Mouse (Mus musculus): ENCODE results near the gene Tspan15. TPM values are rescaled to one million over a fixed set of nuclear protein-coding genes. Genes with fewer than 3 reads are reported as not detected.

Tspan15 gene
- total and polyA plus RNA-seq, 3 experiments: 0.23 to 2.2 TPM; not detected in 1

- TF ChIP-seq MYB (IDR thresholded peaks at IDR 0.05; ENCODE audit: low read depth, low read length) (no peak), NELFE (IDR thresholded peaks at IDR 0.05; ENCODE audit: low read depth, low read length) (no peak), MAX (IDR thresholded peaks at IDR 0.05; ENCODE audit: low read length) (no peak), KAT2A (conservative IDR thresholded peaks at IDR 0.05; ENCODE audit: low read depth, low read length) (no peak)
Observed at GRCm38 (mm10) chr10:62173941-62174448, 57.1 kb downstream of the Tspan15 start (continued).

DNA sequence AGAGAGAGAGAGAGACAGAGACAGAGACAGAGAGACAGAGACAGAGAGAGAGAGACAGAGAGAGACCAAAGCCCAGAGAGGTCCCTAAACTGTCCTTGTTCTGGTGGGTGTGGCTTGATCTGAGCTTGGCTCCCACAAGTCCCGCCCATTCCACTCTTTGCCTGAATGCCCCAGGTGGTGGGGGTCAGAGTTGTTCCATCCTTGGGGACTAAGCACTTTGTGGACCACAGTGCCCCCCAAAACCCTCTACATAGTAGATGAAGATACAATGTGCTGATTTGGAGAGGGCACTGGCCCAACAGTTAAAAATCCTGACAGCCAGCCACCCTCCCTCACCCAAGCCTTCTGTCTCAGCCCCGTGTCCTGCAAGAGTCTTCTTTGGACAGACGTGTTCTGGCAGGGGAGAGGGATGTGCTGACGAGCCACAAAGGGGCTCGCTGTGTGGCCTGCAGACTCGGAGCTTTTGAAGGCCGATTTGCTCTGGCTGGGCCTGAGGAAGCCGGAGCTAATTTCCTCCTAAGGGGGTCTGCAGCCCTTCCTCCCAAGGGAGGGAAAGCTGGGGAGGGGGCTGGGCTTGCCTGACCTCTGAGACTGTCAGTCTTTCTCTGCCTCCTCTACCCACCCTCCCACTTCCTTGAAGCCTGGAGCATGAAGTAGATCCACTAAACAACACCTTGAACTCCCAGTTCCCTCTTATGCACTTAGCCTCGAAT, 58.1 kb downstream of the Tspan15 start:
- H3K27ac ChIP-seq (ENCODE audit: control insufficient read depth, low read depth, low read length): no peak overlapping the region
- H3K9ac ChIP-seq (ENCODE audit: control insufficient read depth, low read depth, low read length, poor library complexity, severe bottlenecking): no peak overlapping the region
- no peaks in the 10 kb centered on the region for H3K36me3 ChIP-seq (ENCODE audit: control insufficient read depth in 1 of 2, insufficient read depth in 2 of 2, low read length in 2 of 2)
- no peaks in the 10 kb centered on the region for H3K79me2 ChIP-seq (ENCODE audit: control insufficient read depth, insufficient read depth, low read length, poor library complexity)
- DNase-seq (ENCODE audit: low read depth, low spot score): no peak
- H3K9me3 ChIP-seq (replicated peaks; ENCODE audit: insufficient read depth, low read length): no peaks in the 10 kb centered on the region
- H3K27me3 ChIP-seq (ENCODE audit: control insufficient read depth in 1 of 2, insufficient read depth in 2 of 2, low read length in 2 of 2): peaks cover 0 to 1% of the 10 kb centered on the region in 2 experiments; a peak in 2 of 4 replicates
- TF ChIP-seq SIN3A (IDR thresholded peaks at IDR 0.05; ENCODE audit: low read length) (no peak), CHD1 (IDR thresholded peaks at IDR 0.05; ENCODE audit: low read depth, low read length) (no peak), MYC (IDR thresholded peaks at IDR 0.05; ENCODE audit: low read depth, low read length) (no peak), ZNF384 (IDR thresholded peaks at IDR 0.05; ENCODE audit: low read depth, low read length) (no peak), HCFC1 (IDR thresholded peaks at IDR 0.05; ENCODE audit: low read depth, low read length) (no peak), JUND (IDR thresholded peaks at IDR 0.05; ENCODE audit: low read depth, low read length) (no peak)
- H3K4me3 ChIP-seq (ENCODE audit: control insufficient read depth in 1 of 2, insufficient read depth in 1 of 2, low read depth in 2 of 2, low read length in 2 of 2): no peak overlapping the region
- H3K4me1 ChIP-seq (ENCODE audit: control insufficient read depth in 1 of 2, insufficient read depth in 2 of 2, low read length in 2 of 2): no peaks in the 10 kb centered on the region

DNA sequence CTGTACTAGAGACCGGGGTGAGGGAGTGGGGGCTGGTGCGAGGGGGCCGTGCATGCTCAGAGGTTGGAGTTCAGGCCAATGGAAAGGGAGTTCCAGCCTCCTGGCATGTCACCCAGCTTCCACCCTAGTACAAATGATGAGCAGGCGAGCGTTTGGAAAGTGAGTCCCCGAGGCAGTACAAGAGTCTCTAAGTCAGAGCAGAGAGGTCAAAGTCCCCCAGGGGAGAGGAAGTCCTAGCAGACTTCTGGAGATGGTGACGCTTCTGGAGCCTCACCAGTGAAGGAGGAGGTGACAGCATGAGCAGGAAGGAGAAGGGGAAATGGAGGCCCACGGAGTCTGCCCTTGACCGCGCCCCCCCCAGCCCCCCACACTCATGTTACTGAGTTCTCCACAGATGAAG, 68.6 kb downstream of the Tspan15 start:
- H3K4me3 ChIP-seq (ENCODE audit: control insufficient read depth in 1 of 2, insufficient read depth in 1 of 2, low read depth in 2 of 2, low read length in 2 of 2): no peak overlapping the region
- H3K9ac ChIP-seq (ENCODE audit: control insufficient read depth, low read depth, low read length, poor library complexity, severe bottlenecking): no peak overlapping the region
- H3K79me2 ChIP-seq (ENCODE audit: control insufficient read depth, insufficient read depth, low read length, poor library complexity): no peaks in the 10 kb centered on the region
- no peaks in the 10 kb centered on the region for H3K4me1 ChIP-seq (ENCODE audit: control insufficient read depth in 1 of 2, insufficient read depth in 2 of 2, low read length in 2 of 2)
- DNase-seq (ENCODE audit: low read depth, low spot score): no peak
- H3K9me3 ChIP-seq (replicated peaks; ENCODE audit: insufficient read depth, low read length): no peaks in the 10 kb centered on the region
- TF ChIP-seq POLR2AphosphoS2 (IDR thresholded peaks at IDR 0.05; ENCODE audit: low read length) (no peak), RAD21 (IDR thresholded peaks at IDR 0.05; ENCODE audit: low read depth, low read length) (no peak), ZMIZ1 (IDR thresholded peaks at IDR 0.05; ENCODE audit: low read depth, low read length) (no peak), MAFK (IDR thresholded peaks at IDR 0.05; ENCODE audit: borderline replicate concordance, low read depth, low read length) (no peak), MAX (IDR thresholded peaks at IDR 0.05; ENCODE audit: low read length) (no peak)
- H3K27ac ChIP-seq (ENCODE audit: control insufficient read depth, low read depth, low read length): no peak overlapping the region
- no peaks in the 10 kb centered on the region; a peak in 3 of 4 replicates for H3K27me3 ChIP-seq (ENCODE audit: control insufficient read depth in 1 of 2, insufficient read depth in 2 of 2, low read length in 2 of 2)
- H3K36me3 ChIP-seq (ENCODE audit: control insufficient read depth in 1 of 2, insufficient read depth in 2 of 2, low read length in 2 of 2): no peaks in the 10 kb centered on the region

All from MEL (cell line).